Mouse (Mus musculus) embryonic facial prominence, embryonic 12.5 days (tissue): Measurements from ENCODE around the gene Stx2. TPM values are rescaled to one million over a fixed set of nuclear protein-coding genes. Genes with fewer than 3 reads are reported as not detected.

Experiments
- ATAC-seq: fragments of 200-750 bp; cut with Nextera tagmentation; 2 replicates; pipeline ENCODE4 v1.8.0; 2017; ENCODE audit not compliant: insufficient number of reproducible peaks, insufficient read depth, low FRiP score, low TSS enrichment
- H3K27ac ChIP-seq: fragments of 300-500 bp; sonication (generic); 2 replicates; pipeline ENCODE4 v1.5.1; 2016; ENCODE audit warnings: mild to moderate bottlenecking
- H3K27me3 ChIP-seq: fragments of 300-500 bp; sonication (generic); 2 replicates; pipeline ENCODE4 v1.6.1; 2016; ENCODE audit warnings: mild to moderate bottlenecking, moderate library complexity
- H3K36me3 ChIP-seq: fragments of 300-500 bp; sonication (generic); 2 replicates; pipeline ENCODE4 v1.6.1; 2016; ENCODE audit warnings: mild to moderate bottlenecking
- H3K4me1 ChIP-seq: fragments of 300-500 bp; sonication (generic); 2 replicates; pipeline ENCODE4 v1.6.1; 2016
- H3K4me2 ChIP-seq: fragments of 300-500 bp; sonication (generic); replicated peaks from 2 replicates; pipeline ENCODE4 v1.6.1; 2016; ENCODE audit warnings: mild to moderate bottlenecking, moderate library complexity
- H3K4me3 ChIP-seq: fragments of 300-500 bp; sonication (generic); 2 replicates; pipeline ENCODE4 v1.5.1; 2016; ENCODE audit warnings: mild to moderate bottlenecking
- H3K9ac ChIP-seq: fragments of 300-500 bp; sonication (generic); 2 replicates; pipeline ENCODE4 v1.6.1; 2016; ENCODE audit warnings: mild to moderate bottlenecking, moderate library complexity
- H3K9me3 ChIP-seq: fragments of 300-500 bp; sonication (generic); 2 replicates; pipeline ENCODE4 v1.6.1; 2016; ENCODE audit warnings: mild to moderate bottlenecking, moderate library complexity
- WGBS: fragments of 180-500 bp; shearing (Covaris S2); methylation state at CpG from one replicate; pipeline ENCODE4 v1.1.7; 2016; 5-methylcytosine and 5-hydroxymethylcytosine counted together
- polyA plus RNA-seq: library from polyadenylated mRNA; unstranded; fragments of >200 nt; fragmentation: Nextera tagmentation; extraction: Ambion mirVana; gene quantifications from 2 replicates; pipeline ENCODE4 v1.2.1, GENCODE M21; 2016

Stx2 gene
- 36.2 and 40.7 TPM in 2 replicates for polyA plus RNA-seq

GRCm38 (mm10) chr5:129008412-129008826 lies at the start of gene Stx2:
Gene Stx2, minus strand, starts transcription at chr5:129008574.
- peak within 1 kb of the TSS; percentile 68 for H3K4me2 ChIP-seq
- under 1% methylated on average over 37 of the region's 39 CpGs for WGBS
- peak; percentile 78 for ATAC-seq
- H3K36me3 ChIP-seq: no peaks in the 10 kb centered on the region
- peak within 1 kb of the TSS; percentile 57; the same call in 1 of the 2 replicates for H3K27ac ChIP-seq
- H3K9ac ChIP-seq: peak within 1 kb of the TSS; percentile 83
- peak within 1 kb of the TSS; percentile 79 for H3K4me3 ChIP-seq
- peaks cover 10% of the 10 kb centered on the region; the same call in 1 of the 2 replicates for H3K4me1 ChIP-seq
- H3K27me3 ChIP-seq: no peaks in the 10 kb centered on the region
- no peaks in the 10 kb centered on the region for H3K9me3 ChIP-seq

GRCm38 (mm10) chr5:129054675-129055284 lies 46.4 kb upstream of the Stx2 start:
- Histone ChIP-seq H3K36me3 (no peaks in the 10 kb centered on the region), H3K27ac (no peak overlapping the region), H3K27me3 (no peaks in the 10 kb centered on the region), H3K4me1 (no peaks in the 10 kb centered on the region), H3K9me3 (no peaks in the 10 kb centered on the region), H3K4me2 (no peak overlapping the region), H3K9ac (no peak overlapping the region), H3K4me3 (no peak overlapping the region)
- ATAC-seq: no peak
- WGBS: 83% methylated on average over 9 of the region's 9 CpGs

GRCm38 (mm10) chr5:129052636-129053355 lies 44.4 kb upstream of the Stx2 start:
- Histone ChIP-seq H3K9me3 (no peaks in the 10 kb centered on the region), H3K36me3 (no peaks in the 10 kb centered on the region), H3K4me2 (no peak overlapping the region), H3K4me3 (no peak overlapping the region), H3K27ac (no peak overlapping the region), H3K27me3 (no peaks in the 10 kb centered on the region), H3K9ac (no peak overlapping the region), H3K4me1 (no peaks in the 10 kb centered on the region)
- no peak for ATAC-seq
- 29% methylated on average over 20 of the region's 20 CpGs for WGBS

- no peak for ATAC-seq
These were observed 43.5 kb upstream of the Stx2 start for GRCm38 (mm10) chr5:129051910-129052309.

GRCm38 (mm10) chr5:129049372-129049771 lies 41.0 kb upstream of the Stx2 start:
- WGBS: 77% methylated on average over 9 of the region's 9 CpGs

More at GRCm38 (mm10) chr5:129051910-129052309, 43.5 kb upstream of the Stx2 start:
- Histone ChIP-seq H3K9ac (no peak overlapping the region), H3K27me3 (no peaks in the 10 kb centered on the region), H3K27ac (no peak overlapping the region), H3K4me2 (no peak overlapping the region), H3K36me3 (no peaks in the 10 kb centered on the region), H3K4me1 (no peaks in the 10 kb centered on the region), H3K9me3 (no peaks in the 10 kb centered on the region), H3K4me3 (no peak overlapping the region)
- WGBS: 82% methylated on average over 3 of the region's 3 CpGs

GRCm38 (mm10) chr5:129045641-129046580 lies 37.5 kb upstream of the Stx2 start:
- H3K36me3 ChIP-seq: no peaks in the 10 kb centered on the region
- WGBS: 55% methylated on average over 26 of the region's 26 CpGs
- H3K4me2 ChIP-seq: no peak overlapping the region
- H3K27ac ChIP-seq: no peak overlapping the region
- ATAC-seq: no peak
- no peaks in the 10 kb centered on the region for H3K27me3 ChIP-seq
- H3K9me3 ChIP-seq: no peaks in the 10 kb centered on the region
- H3K9ac ChIP-seq: no peak overlapping the region
- no peaks in the 10 kb centered on the region for H3K4me1 ChIP-seq
- no peak overlapping the region for H3K4me3 ChIP-seq

More at GRCm38 (mm10) chr5:129049372-129049771, 41.0 kb upstream of the Stx2 start:
- no peak overlapping the region for H3K4me2 ChIP-seq
- H3K9me3 ChIP-seq: no peaks in the 10 kb centered on the region
- H3K27ac ChIP-seq: no peak overlapping the region
- no peak overlapping the region for H3K9ac ChIP-seq
- H3K27me3 ChIP-seq: no peaks in the 10 kb centered on the region
- no peaks in the 10 kb centered on the region for H3K36me3 ChIP-seq
- no peaks in the 10 kb centered on the region for H3K4me1 ChIP-seq
- no peak overlapping the region for H3K4me3 ChIP-seq
- no peak for ATAC-seq

GRCm38 (mm10) chr5:129037739-129038138 lies 29.4 kb upstream of the Stx2 start:
- no peak overlapping the region for H3K4me2 ChIP-seq
- H3K9me3 ChIP-seq: no peaks in the 10 kb centered on the region
- no peak overlapping the region for H3K4me3 ChIP-seq
- H3K4me1 ChIP-seq: no peaks in the 10 kb centered on the region
- no peak for ATAC-seq
- WGBS: 73% methylated on average over 7 of the region's 7 CpGs
- no peaks in the 10 kb centered on the region for H3K27me3 ChIP-seq
- H3K27ac ChIP-seq: no peak overlapping the region
- no peaks in the 10 kb centered on the region for H3K36me3 ChIP-seq
- no peak overlapping the region for H3K9ac ChIP-seq

- no peak for ATAC-seq
- no peak overlapping the region for H3K4me3 ChIP-seq
- 88% methylated on average over 5 of the region's 5 CpGs for whole genome bisulfite sequencing
These were observed 28.3 kb upstream of the Stx2 start for GRCm38 (mm10) chr5:129036678-129037077.

GRCm38 (mm10) chr5:129029131-129029723 lies 20.9 kb upstream of the Stx2 start:
- Histone ChIP-seq H3K4me3 (no peak overlapping the region), H3K9ac (no peak overlapping the region), H3K27ac (no peak overlapping the region), H3K27me3 (no peaks in the 10 kb centered on the region), H3K4me2 (no peak overlapping the region), H3K36me3 (peaks cover 17% of the 10 kb centered on the region), H3K9me3 (no peaks in the 10 kb centered on the region), H3K4me1 (no peaks in the 10 kb centered on the region)
- no peak for ATAC-seq
- 78% methylated on average over 5 of the region's 5 CpGs for WGBS

More at GRCm38 (mm10) chr5:129036678-129037077, 28.3 kb upstream of the Stx2 start:
- Histone ChIP-seq H3K27me3 (no peaks in the 10 kb centered on the region), H3K36me3 (no peaks in the 10 kb centered on the region), H3K9me3 (no peaks in the 10 kb centered on the region), H3K9ac (no peak overlapping the region), H3K4me1 (no peaks in the 10 kb centered on the region), H3K27ac (no peak overlapping the region), H3K4me2 (no peak overlapping the region)

GRCm38 (mm10) chr5:129026637-129027036 lies 18.3 kb upstream of the Stx2 start:
- Histone ChIP-seq H3K27me3 (no peaks in the 10 kb centered on the region), H3K4me1 (peaks cover 3% of the 10 kb centered on the region), H3K36me3 (peaks cover 24% of the 10 kb centered on the region), H3K4me2 (no peak overlapping the region), H3K9me3 (no peaks in the 10 kb centered on the region), H3K27ac (no peak overlapping the region), H3K9ac (no peak overlapping the region), H3K4me3 (no peak overlapping the region)
- 84% methylated on average over 1 of the region's 1 CpGs for WGBS
- no peak for ATAC-seq

- Histone ChIP-seq H3K4me2 (no peak overlapping the region), H3K27me3 (no peaks in the 10 kb centered on the region), H3K36me3 (peaks cover 24% of the 10 kb centered on the region), H3K4me1 (peaks cover 5% of the 10 kb centered on the region), H3K27ac (no peak overlapping the region), H3K9me3 (no peaks in the 10 kb centered on the region), H3K9ac (no peak overlapping the region), H3K4me3 (no peak overlapping the region)
- no peak for ATAC-seq
- WGBS: 90% methylated on average over 3 of the region's 3 CpGs
These were observed 17.8 kb upstream of the Stx2 start for GRCm38 (mm10) chr5:129026171-129026570.
